Mouse (Mus musculus): ENCODE results near the gene Tlx2.

DNA sequence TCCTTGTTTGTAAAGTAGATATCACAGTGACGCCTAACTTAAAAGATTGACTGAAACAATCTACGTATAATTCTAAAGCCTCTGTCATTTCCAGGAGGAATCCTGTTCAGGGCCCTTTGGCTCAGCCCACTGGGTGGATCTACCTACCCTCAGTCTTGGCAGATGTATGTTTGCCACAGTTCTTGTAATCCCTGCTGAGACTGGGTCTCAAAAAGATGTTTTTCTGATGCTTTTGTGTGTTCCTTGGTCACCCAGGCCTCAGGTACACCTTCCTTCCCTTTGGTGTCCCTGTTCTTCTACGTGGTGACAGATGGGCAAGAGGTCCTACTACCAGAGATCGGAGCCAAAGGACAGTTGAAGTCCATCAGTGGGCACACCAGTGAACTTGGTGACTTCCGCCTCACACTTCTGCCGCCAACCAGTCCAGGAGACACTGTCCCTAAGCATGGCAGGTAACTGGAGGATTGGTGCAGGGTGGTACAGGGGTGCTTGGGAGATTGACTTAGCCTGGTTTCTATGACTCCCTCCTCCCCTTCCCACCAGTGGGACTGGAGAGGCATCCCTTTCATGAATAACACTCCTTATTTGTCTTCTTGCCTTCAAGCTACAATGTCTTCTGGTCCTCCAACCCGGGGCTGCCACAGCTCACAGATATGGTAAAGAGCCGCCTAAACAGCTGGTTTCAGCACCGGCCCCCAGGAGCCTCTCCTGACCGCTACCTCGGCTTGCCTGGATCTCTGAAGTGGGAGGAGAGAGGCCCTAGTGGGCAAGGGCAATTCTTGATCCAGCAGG is 46.5 kb upstream of the Tlx2 start:
- no peak for TF ChIP-seq EP300 (IDR thresholded peaks at IDR 0.05; ENCODE audit: low read length)
- TF ChIP-seq HCFC1 (IDR thresholded peaks at IDR 0.05; ENCODE audit: low read depth, low read length), result no peak
- no peak for TF ChIP-seq CTCF (conservative IDR thresholded peaks at IDR 0.05 in 1 of 2, IDR thresholded peaks at IDR 0.05 in 1 of 2; ENCODE audit: low read depth in 2 of 2, low read length in 2 of 2)
- no peak for TF ChIP-seq ZKSCAN1 (IDR thresholded peaks at IDR 0.05; ENCODE audit: borderline replicate concordance, low read depth, low read length)
- TF ChIP-seq KAT2A (IDR thresholded peaks at IDR 0.05; ENCODE audit: insufficient replicate concordance, low read length), result no peak
- no peak for TF ChIP-seq MXI1 (IDR thresholded peaks at IDR 0.05; ENCODE audit: low read depth, low read length)

Measured in CH12.LX (cell line).